Mouse (Mus musculus) cerebellum, adult 2 months (tissue): ENCODE data around the gene Cdkl2. TPM values are rescaled to one million over a fixed set of nuclear protein-coding genes. Genes with fewer than 3 reads are reported as not detected.

Experiments used
- DNase-seq, 2 experiments: peaks; one replicate each; pipeline ENCODE4 v3.0.0; 2021
- H3K27ac ChIP-seq: fragments of 200-500 bp; 2 replicates; pipeline ENCODE4 v1.5.1; 2012; ENCODE audit warnings: low read length, control low read depth, inconsistent platforms; ENCODE audit not compliant: insufficient read depth
- H3K27me3 ChIP-seq: fragments of 200-500 bp; 2 replicates; pipeline ENCODE4 v1.6.1; 2012; ENCODE audit warnings: inconsistent platforms, mild to moderate bottlenecking, low read length, moderate library complexity; ENCODE audit not compliant: control insufficient read depth, insufficient read depth
- H3K4me1 ChIP-seq: fragments of 200-500 bp; 2 replicates; pipeline ENCODE4 v1.6.1; 2011; ENCODE audit warnings: low read length; ENCODE audit not compliant: control insufficient read depth, insufficient read depth
- H3K4me3 ChIP-seq: fragments of 200-500 bp; replicated peaks from 2 replicates; pipeline ENCODE3; 2011; ENCODE audit warnings: mild to moderate bottlenecking, low read depth, low read length, control low read depth; ENCODE audit not compliant: insufficient read depth
- CTCF ChIP-seq: fragments of 200-500 bp; IDR thresholded peaks from 2 replicates; pipeline ENCODE4 v1.5.1; 2011; ENCODE audit warnings: low read depth, mild to moderate bottlenecking, control low read depth, low read length, moderate library complexity, borderline replicate concordance; ENCODE audit not compliant: insufficient read depth
- POLR2A ChIP-seq: fragments of 200-500 bp; IDR thresholded peaks from 2 replicates; pipeline ENCODE4 v1.6.1; 2011; ENCODE audit warnings: low read length, control low read depth, borderline replicate concordance; ENCODE audit not compliant: insufficient read depth
- WGBS: fragments of 180-500 bp; shearing (Covaris S2); methylation state at CpG from one replicate; pipeline ENCODE4 v1.1.7; 2018; 5-methylcytosine and 5-hydroxymethylcytosine counted together
- polyA plus RNA-seq: library from polyadenylated mRNA; depleted of rRNA; stranded (reverse); fragments of >200 nt; gene quantifications from 2 replicates; pipeline ENCODE4 v1.2.3, GENCODE M21; 2012

Cdkl2 gene
- polyA plus RNA-seq, 1 experiment: 11.1 TPM

DNA sequence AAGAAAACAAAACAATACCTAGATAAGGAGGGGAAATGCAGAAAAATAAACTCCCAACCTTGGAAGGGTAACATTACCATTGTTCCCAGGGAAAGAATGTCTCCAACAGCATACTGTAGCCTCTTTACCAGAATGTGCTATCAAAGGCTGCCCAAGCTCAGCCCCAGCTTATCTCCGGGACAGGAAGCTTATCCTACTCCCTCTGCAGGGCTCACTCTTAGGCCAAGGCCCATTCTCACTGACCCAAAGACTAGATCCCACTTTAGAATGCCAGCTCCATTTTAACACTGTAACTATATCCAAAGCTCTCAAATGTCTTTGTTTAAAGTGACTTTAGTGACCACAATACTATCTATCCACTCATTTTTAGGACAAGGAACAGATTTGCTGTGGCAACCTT is 35.6 kb upstream of the Cdkl2 start:
- Histone ChIP-seq H3K27me3 (no peaks in the 10 kb centered on the region), H3K4me3 (no peak overlapping the region), H3K4me1 (peaks cover under 1% of the 10 kb centered on the region; the same call in 1 of the 2 replicates), H3K27ac (no peak overlapping the region)
- DNase-seq: no peak
- TF ChIP-seq POLR2A: no peak
- TF ChIP-seq CTCF: no peak
- WGBS: 77% methylated on average over 1 of the region's 1 CpGs

DNA sequence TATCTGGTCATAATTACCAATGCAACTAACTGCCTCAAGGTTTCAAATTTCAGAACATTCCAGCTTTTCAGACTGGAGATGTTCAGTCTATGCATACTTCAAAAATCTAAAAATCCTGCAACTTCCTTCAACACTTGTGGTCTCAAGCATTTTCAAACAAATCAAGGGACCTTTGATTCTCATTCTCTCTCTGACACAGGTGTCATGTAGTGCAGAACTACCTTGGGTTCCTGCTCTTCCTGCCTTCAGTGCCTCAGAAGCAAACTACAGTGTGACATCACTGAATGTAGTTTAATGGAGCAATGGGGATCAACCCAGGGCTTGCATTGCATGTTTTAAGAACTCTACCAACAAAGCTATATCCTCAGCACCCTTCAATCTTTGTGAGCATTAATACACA is 35.1 kb upstream of the Cdkl2 start:
- TF ChIP-seq CTCF (no peak), POLR2A (no peak)
- DNase-seq: no peak

DNA sequence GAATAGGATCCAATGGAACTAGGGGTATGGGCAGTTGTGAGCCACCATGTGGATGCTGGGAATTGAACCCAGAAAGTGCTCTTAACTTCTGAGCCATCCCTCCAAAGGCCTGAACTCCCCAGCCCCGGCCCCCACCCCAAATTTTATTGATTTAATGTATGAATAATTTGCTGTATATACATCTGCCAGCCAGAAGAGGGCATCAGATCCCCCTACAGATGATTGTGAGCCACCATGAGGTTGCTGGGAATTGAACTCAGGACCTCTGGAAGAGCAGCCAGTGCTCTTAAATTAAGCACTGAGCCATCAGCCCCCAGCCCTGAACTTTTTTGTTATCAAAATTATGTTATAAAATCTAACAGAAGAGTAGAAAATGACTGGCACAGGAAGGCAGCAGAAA is 32.6 kb upstream of the Cdkl2 start:
- no peaks in the 10 kb centered on the region for H3K27me3 ChIP-seq
- TF ChIP-seq CTCF (no peak), POLR2A (no peak)
- H3K4me1 ChIP-seq: no peaks in the 10 kb centered on the region; the same call in 1 of the 2 replicates
- H3K27ac ChIP-seq: no peak overlapping the region
- WGBS: 86% methylated on average over 1 of the region's 1 CpGs
- no peak for DNase-seq
- no peak overlapping the region for H3K4me3 ChIP-seq

More for the DNA sequence above, 35.1 kb upstream of the Cdkl2 start:
- no peak overlapping the region for H3K4me3 ChIP-seq
- H3K4me1 ChIP-seq: no peaks in the 10 kb centered on the region; the same call in none of the 2 replicates
- H3K27ac ChIP-seq: no peak overlapping the region
- no peaks in the 10 kb centered on the region for H3K27me3 ChIP-seq

DNA sequence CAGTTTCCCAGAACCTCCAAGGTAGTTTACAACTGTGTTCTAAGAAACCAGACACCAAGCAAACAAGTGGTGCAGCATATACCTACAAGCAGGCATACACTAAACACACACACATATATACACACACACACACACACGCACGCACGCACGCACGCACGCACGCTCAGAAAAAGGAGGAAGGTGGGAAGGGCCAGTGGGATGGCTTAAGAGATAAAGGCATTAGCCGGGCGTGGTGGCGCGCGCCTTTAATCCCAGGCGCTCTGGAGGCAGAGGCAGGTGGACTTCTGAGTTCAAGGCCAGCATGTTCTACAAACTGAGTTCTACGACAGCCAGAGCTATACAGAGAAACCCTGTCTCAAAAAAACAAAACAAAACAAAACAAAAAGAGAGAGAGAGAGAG is 30.4 kb upstream of the Cdkl2 start:
- H3K27ac ChIP-seq: no peak overlapping the region
- no peaks in the 10 kb centered on the region; the same call in 1 of the 2 replicates for H3K4me1 ChIP-seq
- DNase-seq: no peak
- no peaks in the 10 kb centered on the region for H3K27me3 ChIP-seq
- H3K4me3 ChIP-seq: no peak overlapping the region
- WGBS: 91% methylated on average over 14 of the region's 14 CpGs
- TF ChIP-seq POLR2A (no peak), CTCF (no peak)

DNA sequence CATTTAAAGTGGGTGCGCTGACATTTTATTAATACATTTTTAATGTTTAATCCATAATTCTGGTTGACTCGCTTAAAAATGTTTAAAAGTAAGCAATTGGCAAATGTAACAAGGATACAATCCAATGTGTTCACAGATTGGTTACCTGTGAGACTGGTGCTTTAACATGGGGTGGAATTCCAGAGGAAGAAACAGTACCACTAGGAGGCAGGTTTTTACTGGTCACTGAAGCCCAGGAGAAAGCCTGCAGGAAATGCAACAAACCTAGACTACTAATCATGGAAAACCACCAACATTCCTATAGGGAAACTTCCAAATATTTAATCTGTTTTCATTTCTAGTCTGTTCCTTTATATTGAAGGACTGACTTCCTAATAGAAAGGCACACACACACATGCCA is 19.5 kb upstream of the Cdkl2 start:
- Histone ChIP-seq H3K27me3 (no peaks in the 10 kb centered on the region), H3K27ac (no peak overlapping the region), H3K4me3 (no peak overlapping the region), H3K4me1 (no peaks in the 10 kb centered on the region)
- TF ChIP-seq POLR2A (no peak), CTCF (no peak)
- DNase-seq: no peak
- 98% methylated on average over 2 of the region's 2 CpGs for WGBS

DNA sequence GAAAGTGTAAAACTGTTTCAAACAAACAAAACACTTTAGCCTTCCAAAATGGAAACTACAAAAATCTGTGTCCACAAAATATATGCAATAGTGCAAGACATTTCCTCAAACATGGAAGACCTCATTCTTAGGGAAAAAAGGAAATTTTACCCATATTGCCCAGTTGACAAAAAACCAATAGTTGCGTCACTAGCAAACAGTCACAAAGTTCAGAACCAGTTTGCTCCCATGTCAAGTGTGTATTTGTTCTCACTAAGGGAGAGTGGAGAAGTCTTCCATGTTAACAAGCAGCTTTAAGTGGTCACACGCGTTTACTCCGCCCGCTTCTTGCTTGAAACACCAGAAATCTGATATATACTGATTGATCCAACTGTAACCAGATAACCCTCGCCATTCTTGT is 9.2 kb upstream of the Cdkl2 start:
- TF ChIP-seq POLR2A (no peak), CTCF (no peak)
- no peak for DNase-seq
- Histone ChIP-seq H3K4me3 (no peak overlapping the region), H3K4me1 (no peaks in the 10 kb centered on the region), H3K27me3 (no peaks in the 10 kb centered on the region), H3K27ac (no peak overlapping the region)
- WGBS: 99% methylated on average over 6 of the region's 6 CpGs

DNA sequence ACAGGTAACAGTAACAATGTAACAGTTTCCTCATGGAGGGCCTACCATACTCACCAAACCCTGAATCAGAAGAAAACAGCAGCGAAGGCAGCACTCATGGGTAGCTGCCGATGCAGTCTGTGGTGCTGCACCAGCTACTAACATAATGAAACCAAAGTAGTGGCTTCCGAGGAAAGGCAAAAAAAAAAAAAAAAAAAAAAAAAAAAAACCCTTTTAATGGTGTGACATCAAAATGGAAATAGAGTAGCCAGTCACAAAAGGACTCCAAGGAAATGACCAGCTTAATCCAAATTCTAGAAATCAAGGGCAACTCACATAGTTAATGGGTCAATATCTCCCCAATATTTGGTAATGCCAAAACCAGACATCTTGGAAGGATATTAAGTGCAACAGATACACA is 6.7 kb upstream of the Cdkl2 start:
- H3K27me3 ChIP-seq: no peaks in the 10 kb centered on the region
- no peak overlapping the region for H3K4me3 ChIP-seq
- 83% methylated on average over 3 of the region's 3 CpGs for WGBS
- no peak overlapping the region for H3K27ac ChIP-seq
- no peaks in the 10 kb centered on the region for H3K4me1 ChIP-seq
- no peak for DNase-seq
- TF ChIP-seq CTCF: no peak
- TF ChIP-seq POLR2A: no peak

DNA sequence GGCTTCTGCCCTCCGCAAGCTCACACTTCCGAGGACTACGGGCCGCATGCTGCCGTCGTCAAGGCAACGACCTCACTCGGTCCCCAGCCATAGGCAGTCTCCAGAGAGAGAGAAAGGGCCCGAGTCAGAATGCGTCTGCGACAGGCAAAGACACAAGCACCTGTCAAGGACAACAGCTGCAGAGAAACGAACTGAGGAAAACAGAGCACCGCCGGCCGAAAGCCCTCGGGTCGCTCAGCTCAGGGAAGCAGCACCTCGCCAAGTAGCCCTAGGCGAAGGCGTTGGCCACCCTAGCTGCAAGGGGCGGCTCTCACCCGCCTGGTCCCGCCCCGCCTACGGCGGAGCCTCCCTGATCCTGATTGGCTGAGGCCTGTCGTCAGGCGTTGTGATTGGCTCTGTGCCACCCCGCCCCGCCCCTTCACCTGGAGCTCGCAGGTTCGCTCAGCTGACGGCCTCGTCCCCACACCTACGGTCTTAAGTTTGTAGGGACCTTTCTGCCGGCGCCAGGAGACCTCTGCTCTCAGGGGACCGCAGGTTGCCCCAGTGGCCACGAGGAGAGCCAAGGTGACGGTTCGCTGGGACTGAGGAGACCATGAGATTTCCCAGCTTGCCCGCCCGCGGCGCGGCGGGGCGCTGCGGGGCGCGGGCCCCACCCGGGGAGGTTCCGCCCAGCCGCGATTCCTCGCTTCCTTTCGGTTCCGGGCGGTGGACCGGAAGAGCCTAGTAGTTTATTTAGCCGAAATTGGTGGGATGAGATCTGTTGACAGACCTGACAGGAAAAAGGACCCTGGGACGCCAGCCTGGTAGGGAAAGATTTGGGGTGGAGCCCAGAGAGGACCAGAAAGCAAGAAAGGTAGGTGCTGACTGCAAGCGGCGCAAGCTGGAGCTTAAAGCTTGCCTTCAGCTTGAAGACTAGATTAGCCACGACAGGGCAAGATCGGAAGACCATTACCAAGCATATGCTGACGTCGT is 1.0 kb downstream of the Cdkl2 start:
- peak; percentile 98 to 99 for DNase-seq
- Histone ChIP-seq H3K27me3 (no peaks in the 10 kb centered on the region), H3K27ac (peak overlapping the region; percentile 74), H3K4me3 (peak overlapping the region; percentile 94), H3K4me1 (peaks cover 5% of the 10 kb centered on the region)
- under 1% methylated on average over 68 of the region's 68 CpGs for WGBS
- peak; percentile 65; the same call in 1 of the 2 replicates for TF ChIP-seq POLR2A
- TF ChIP-seq CTCF: no peak
